Mouse (Mus musculus): ENCODE results near the gene Pim2.

- TF ChIP-seq CTCF (IDR thresholded peaks at IDR 0.05; ENCODE audit: low read depth) = no peak
- TF ChIP-seq EP300 (optimal IDR thresholded peaks at IDR 0.05) = no peak
Measured at GRCm38 (mm10) chrX:7841163-7842162, 36.6 kb upstream of the Pim2 start, which contains the start of gene Otud5.

Data from stomach, postnatal 0 days (tissue).